Mouse (Mus musculus) kidney, postnatal 0 days (tissue): ENCODE data around the gene Mcur1. TPM values are rescaled to one million over a fixed set of nuclear protein-coding genes. Genes with fewer than 3 reads are reported as not detected.

Experiments
- ATAC-seq: fragments of 200-750 bp; cut with Nextera tagmentation; replicated peaks from 2 replicates; pipeline ENCODE4 v1.8.0; 2017; ENCODE audit warnings: low read depth, moderate number of reproducible peaks, moderate TSS enrichment, moderate library complexity; ENCODE audit not compliant: low FRiP score
- DNase-seq: peaks from one replicate; pipeline ENCODE4 v3.0.0-alpha.2; 2016; ENCODE audit warnings: low spot score
- H3K27ac ChIP-seq: fragments of 300-500 bp; sonication (generic); 2 replicates; pipeline ENCODE4 v1.5.1; 2014; ENCODE audit warnings: mild to moderate bottlenecking
- H3K27me3 ChIP-seq: fragments of 300-500 bp; sonication (generic); 2 replicates; pipeline ENCODE4 v1.6.1; 2014; ENCODE audit warnings: low read length, mixed read lengths; ENCODE audit not compliant: insufficient read depth
- H3K36me3 ChIP-seq: fragments of 300-500 bp; sonication (generic); 2 replicates; pipeline ENCODE4 v1.6.1; 2014; ENCODE audit warnings: low read length, mixed read lengths; ENCODE audit not compliant: insufficient read depth
- H3K4me1 ChIP-seq: fragments of 300-500 bp; sonication (generic); replicated peaks from 2 replicates; pipeline ENCODE4 v1.6.1; 2014; ENCODE audit warnings: antibody characterized with exemption, low read length, mixed read lengths; ENCODE audit not compliant: insufficient read depth
- H3K4me2 ChIP-seq: fragments of 300-500 bp; sonication (generic); 2 replicates; pipeline ENCODE4 v1.6.1; 2014; ENCODE audit warnings: mild to moderate bottlenecking, low read length, moderate library complexity, mixed read lengths
- H3K4me3 ChIP-seq: fragments of 300-500 bp; sonication (generic); replicated peaks from 2 replicates; pipeline ENCODE4 v1.5.1; 2014; ENCODE audit warnings: low read depth, low read length
- H3K9ac ChIP-seq: fragments of 300-500 bp; sonication (generic); 2 replicates; pipeline ENCODE4 v1.6.1; 2014; ENCODE audit warnings: low read depth, low read length
- H3K9me3 ChIP-seq: fragments of 300-500 bp; sonication (generic); replicated peaks from 2 replicates; pipeline ENCODE4 v1.6.1; 2016; ENCODE audit warnings: low read length, inconsistent platforms, mixed read lengths
- CTCF ChIP-seq: IDR thresholded peaks from 2 replicates; pipeline ENCODE4 v1.5.1; 2016; ENCODE audit warnings: antibody characterized with exemption, low read depth, mild to moderate bottlenecking, moderate library complexity
- WGBS: fragments of 180-500 bp; shearing (Covaris S2); extraction: QIAGEN DNeasy Blood & Tissue Kit; methylation state at CpG from one replicate; pipeline ENCODE4 v1.1.7; 2014; 5-methylcytosine and 5-hydroxymethylcytosine counted together
- polyA plus RNA-seq: library from polyadenylated mRNA; unstranded; fragments of >200 nt; fragmentation: Nextera tagmentation; extraction: Ambion mirVana; gene quantifications from 2 replicates; pipeline ENCODE4 v1.2.1, GENCODE M21; 2015

Mcur1 gene
- polyA plus RNA-seq, 1 experiment from 2014 or later, result 37.3 TPM

- Histone ChIP-seq H3K36me3 (no peaks in the 10 kb centered on the region), H3K4me3 (no peak overlapping the region), H3K9ac (no peak overlapping the region), H3K4me2 (no peak overlapping the region), H3K27ac (no peak overlapping the region), H3K27me3 (no peaks in the 10 kb centered on the region), H3K4me1 (no peaks in the 10 kb centered on the region), H3K9me3 (no peaks in the 10 kb centered on the region)
- DNase-seq (no peak), ATAC-seq (no peak)
- TF ChIP-seq CTCF, result no peak
- WGBS, result 59% methylated on average over 8 of the region's 8 CpGs
These were observed 32.7 kb upstream of the Mcur1 start for GRCm38 (mm10) chr13:43592681-43593068.

- H3K4me2 ChIP-seq, result no peak overlapping the region
- TF ChIP-seq CTCF, result no peak
- H3K9me3 ChIP-seq, result no peaks in the 10 kb centered on the region
- no peak overlapping the region for H3K27ac ChIP-seq
- 79% methylated on average over 28 of the region's 28 CpGs for WGBS
- H3K36me3 ChIP-seq, result no peaks in the 10 kb centered on the region
- no peak for ATAC-seq
- DNase-seq, result no peak
- H3K27me3 ChIP-seq, result no peaks in the 10 kb centered on the region
- no peak overlapping the region for H3K4me3 ChIP-seq
- H3K4me1 ChIP-seq, result no peaks in the 10 kb centered on the region
- H3K9ac ChIP-seq, result no peak overlapping the region
These were observed 32.1 kb upstream of the Mcur1 start for GRCm38 (mm10) chr13:43591828-43592680.

GRCm38 (mm10) chr13:43587844-43588840, 28.2 kb upstream of the Mcur1 start:
- Histone ChIP-seq H3K9me3 (no peaks in the 10 kb centered on the region), H3K9ac (no peak overlapping the region), H3K4me3 (no peak overlapping the region), H3K27ac (no peak overlapping the region), H3K27me3 (no peaks in the 10 kb centered on the region), H3K4me1 (no peaks in the 10 kb centered on the region), H3K36me3 (no peaks in the 10 kb centered on the region), H3K4me2 (no peak overlapping the region)
- DNase-seq, result no peak
- WGBS, result 67% methylated on average over 14 of the region's 14 CpGs
- TF ChIP-seq CTCF, result no peak
- no peak for ATAC-seq

GRCm38 (mm10) chr13:43586966-43587365, 27.0 kb upstream of the Mcur1 start:
- Histone ChIP-seq H3K9me3 (no peaks in the 10 kb centered on the region), H3K9ac (no peak overlapping the region), H3K4me1 (no peaks in the 10 kb centered on the region), H3K4me2 (no peak overlapping the region), H3K27ac (no peak overlapping the region), H3K36me3 (no peaks in the 10 kb centered on the region), H3K27me3 (no peaks in the 10 kb centered on the region), H3K4me3 (no peak overlapping the region)
- WGBS, result 93% methylated on average over 3 of the region's 3 CpGs
- TF ChIP-seq CTCF, result no peak
- ATAC-seq, result no peak
- no peak for DNase-seq

- H3K27ac ChIP-seq, result no peak overlapping the region
- DNase-seq, result no peak
- no peaks in the 10 kb centered on the region for H3K36me3 ChIP-seq
- TF ChIP-seq CTCF, result no peak
- WGBS, result 79% methylated on average over 2 of the region's 2 CpGs
- no peaks in the 10 kb centered on the region for H3K4me1 ChIP-seq
- ATAC-seq, result no peak
- H3K9ac ChIP-seq, result no peak overlapping the region
- H3K27me3 ChIP-seq, result no peaks in the 10 kb centered on the region
- no peak overlapping the region for H3K4me2 ChIP-seq
- H3K4me3 ChIP-seq, result no peak overlapping the region
- H3K9me3 ChIP-seq, result no peaks in the 10 kb centered on the region
These were observed 25.3 kb upstream of the Mcur1 start for GRCm38 (mm10) chr13:43585335-43585734.

- Histone ChIP-seq H3K4me1 (no peaks in the 10 kb centered on the region), H3K27ac (no peak overlapping the region), H3K9me3 (no peaks in the 10 kb centered on the region), H3K9ac (no peak overlapping the region), H3K36me3 (no peaks in the 10 kb centered on the region), H3K27me3 (no peaks in the 10 kb centered on the region), H3K4me2 (no peak overlapping the region), H3K4me3 (no peak overlapping the region)
- DNase-seq (no peak), ATAC-seq (no peak)
- 54% methylated on average over 8 of the region's 8 CpGs for WGBS
- no peak for TF ChIP-seq CTCF
These were observed 23.5 kb upstream of the Mcur1 start for GRCm38 (mm10) chr13:43583504-43583903.
